Mouse (Mus musculus) Patski (cell line): ENCODE data around the gene Slc45a3. TPM values are rescaled to one million over a fixed set of nuclear protein-coding genes. Genes with fewer than 3 reads are reported as not detected.

ENCODE experiments used
- ATAC-seq: fragments of 100-300 bp; one replicate; pipeline ENCODE4 v1.8.0; 2021
- CTCF ChIA-PET: fragments of 350-600 bp; sonication (Branson Sonifier 250); formaldehyde crosslinking; loops from one replicate; lab custom pipeline; 2022; ENCODE audit warnings: inconsistent platforms; lab: Charles Lee
- POLR2A ChIA-PET: fragments of 350-600 bp; sonication (Branson Sonifier 250); formaldehyde crosslinking; loops from one replicate; lab custom pipeline; 2022; ENCODE audit warnings: antibody characterized with exemption, inconsistent platforms; lab: Charles Lee
- DNase-seq: peaks from one replicate; pipeline ENCODE4 v3.0.0-alpha.2; 2011; ENCODE audit warnings: low read depth, low spot score
- H3K27me3 ChIP-seq: fragments of 371-371 bp; one replicate; pipeline ENCODE4 v1.5.1; 2021
- CTCF ChIP-seq: fragments of 100-300 bp; IDR thresholded peaks from one replicate; pipeline ENCODE4 v1.5.1; 2021
- in situ Hi-C: fragments of 300-500 bp; cut with MboI; formaldehyde crosslinking; loops from 3 replicates; pipeline ENCODE4 v1.11.1; 2018; ENCODE audit warnings: low pct_unique_long_range_greater_than_20kb, mixed read lengths
- polyA plus RNA-seq: library from polyadenylated mRNA; unstranded; gene quantifications from one replicate; pipeline ENCODE4 v1.2.3, GENCODE M21; 2021

Slc45a3 gene
- 0.65 TPM for polyA plus RNA-seq

DNA sequence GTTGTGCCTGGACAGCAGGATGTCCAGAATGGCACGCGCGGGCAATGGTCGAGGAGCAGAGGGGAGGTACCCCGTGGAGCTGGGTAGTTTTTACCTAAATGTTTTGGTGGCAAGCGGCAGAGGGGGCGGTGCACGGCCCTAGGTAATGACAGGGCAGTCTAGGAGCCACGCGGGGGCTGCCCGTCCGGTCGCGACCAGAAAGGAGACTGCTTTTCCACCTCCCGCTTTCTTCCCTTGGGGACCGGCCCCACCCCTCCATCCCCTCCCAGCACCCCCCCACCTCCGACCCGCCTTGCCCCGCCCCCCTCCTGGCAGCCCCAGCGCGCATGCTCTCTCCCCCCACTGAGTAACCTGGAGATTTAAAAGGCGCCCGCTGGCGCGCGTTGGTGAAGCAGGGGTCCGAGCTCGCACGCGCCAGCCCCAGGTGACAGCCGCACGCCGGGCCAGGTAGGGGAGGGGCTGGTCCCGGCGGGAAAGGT lies at the start of gene Slc45a3:
Gene Slc45a3, plus strand, starts transcription at position 362 of the 479 bp plus-strand sequence.
- peaks cover 39% of the 10 kb centered on the region for H3K27me3 ChIP-seq
- ATAC-seq (peak; percentile 33), DNase-seq (no peak)
- ChIA-PET CTCF (no interaction called here), POLR2A (interaction anchor here (0.6 kb wide), 2 partner anchors 94 to 291 kb away, joined by 3 to 8 read pairs; no protein-coding TSS in a partner anchor)
- in situ Hi-C loops, result no loop called here
- no peak for TF ChIP-seq CTCF

DNA sequence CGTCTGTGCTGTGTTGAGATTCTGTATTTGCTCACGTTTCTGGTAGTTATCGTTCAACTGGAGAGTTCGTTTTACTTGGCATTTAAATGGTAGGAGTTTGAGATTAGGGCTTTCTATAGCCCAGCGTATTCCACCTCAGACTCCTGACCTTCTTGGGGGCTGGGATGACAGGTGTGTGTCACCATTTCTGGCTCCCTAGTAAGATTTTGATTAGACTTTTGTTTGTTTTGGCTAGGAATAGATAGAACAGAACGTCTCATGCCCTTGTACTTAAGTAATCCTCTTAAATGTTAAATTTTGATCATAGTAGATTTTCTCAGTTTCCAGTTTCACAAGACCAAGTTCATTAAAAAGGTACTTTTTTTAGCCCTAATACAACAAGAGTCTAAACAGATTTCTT lies 45.1 kb upstream of the Slc45a3 start:
- no peak for TF ChIP-seq CTCF
- ATAC-seq (no peak), DNase-seq (no peak)
- no peaks in the 10 kb centered on the region for H3K27me3 ChIP-seq
- ChIA-PET CTCF (no interaction called here), POLR2A (interaction anchor here (1.1 kb wide), 1 partner anchor 17 kb away, joined by 3 read pairs; no protein-coding TSS in a partner anchor)
- in situ Hi-C loops, result no loop called here

DNA sequence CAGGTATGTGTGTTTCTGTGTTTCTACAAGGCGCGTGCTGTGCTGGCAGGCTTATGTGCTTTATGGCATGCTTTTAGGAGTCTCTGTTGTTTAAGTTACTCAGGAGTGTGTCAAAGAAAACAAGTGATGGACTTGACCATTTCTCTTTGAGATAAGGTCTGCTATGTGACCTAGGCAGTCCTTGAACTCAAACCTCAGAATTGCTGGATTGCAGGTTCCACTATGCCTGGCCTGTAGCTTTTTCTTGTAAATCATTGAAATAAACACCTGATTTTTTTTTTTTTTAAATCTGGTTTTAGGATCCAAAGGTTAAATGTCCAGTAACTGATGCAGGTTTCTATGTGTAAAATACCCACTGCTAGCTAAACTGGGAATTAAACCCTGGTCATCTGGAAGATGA lies 43.7 kb upstream of the Slc45a3 start:
- ChIA-PET CTCF (no interaction called here), POLR2A (no interaction called here)
- no peaks in the 10 kb centered on the region for H3K27me3 ChIP-seq
- TF ChIP-seq CTCF, result no peak
- in situ Hi-C loops, result no loop called here
- ATAC-seq (no peak), DNase-seq (no peak)

DNA sequence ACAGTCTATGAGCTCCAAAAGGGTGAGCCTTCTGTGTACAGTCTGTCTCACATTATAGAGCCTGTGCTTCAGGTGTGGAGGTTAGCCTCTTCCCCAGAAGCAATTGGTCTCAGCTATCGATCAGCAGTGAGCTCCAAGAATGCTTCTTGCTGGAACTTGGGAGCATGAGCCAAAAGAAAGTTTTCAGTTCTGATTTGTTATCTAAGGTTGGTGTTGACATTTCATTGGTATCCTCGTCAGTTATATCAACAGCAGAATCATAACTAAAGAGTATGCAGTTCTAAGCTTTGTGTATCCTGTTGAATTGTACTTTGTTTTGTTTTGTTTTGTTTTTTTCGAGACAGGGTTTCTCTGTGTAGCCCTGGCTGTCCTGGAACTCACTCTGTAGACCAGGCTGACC lies 40.7 kb upstream of the Slc45a3 start:
- in situ Hi-C loops, result no loop called here
- H3K27me3 ChIP-seq, result no peaks in the 10 kb centered on the region
- no peak for DNase-seq
- ChIA-PET POLR2A (interaction anchor here (0.6 kb wide), 1 partner anchor 51 kb away, joined by 3 read pairs; no protein-coding TSS in a partner anchor), CTCF (no interaction called here)
- no peak for TF ChIP-seq CTCF
- no peak for ATAC-seq

DNA sequence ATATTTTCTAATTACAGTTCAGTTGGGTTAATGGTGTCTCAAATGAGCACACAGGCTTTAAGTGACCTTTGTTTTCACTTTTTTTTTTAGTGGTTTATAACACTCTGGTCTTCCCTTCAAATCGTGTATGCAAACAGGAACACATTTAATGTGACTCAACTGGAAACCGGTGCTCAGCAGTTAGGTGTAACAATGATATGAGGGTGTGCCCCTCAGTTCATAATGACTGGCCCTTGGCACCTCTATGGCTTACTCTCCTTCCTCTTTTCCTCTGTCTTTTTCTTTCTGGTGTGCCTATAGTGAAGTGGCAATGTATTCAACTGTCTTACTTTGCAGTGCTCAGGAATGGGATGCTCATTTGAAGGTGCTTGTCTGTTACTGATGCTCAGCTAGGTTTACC lies 29.3 kb upstream of the Slc45a3 start:
- DNase-seq (no peak), ATAC-seq (no peak)
- ChIA-PET POLR2A (no interaction called here), CTCF (no interaction called here)
- no peak for TF ChIP-seq CTCF
- in situ Hi-C loops, result no loop called here
- no peaks in the 10 kb centered on the region for H3K27me3 ChIP-seq

DNA sequence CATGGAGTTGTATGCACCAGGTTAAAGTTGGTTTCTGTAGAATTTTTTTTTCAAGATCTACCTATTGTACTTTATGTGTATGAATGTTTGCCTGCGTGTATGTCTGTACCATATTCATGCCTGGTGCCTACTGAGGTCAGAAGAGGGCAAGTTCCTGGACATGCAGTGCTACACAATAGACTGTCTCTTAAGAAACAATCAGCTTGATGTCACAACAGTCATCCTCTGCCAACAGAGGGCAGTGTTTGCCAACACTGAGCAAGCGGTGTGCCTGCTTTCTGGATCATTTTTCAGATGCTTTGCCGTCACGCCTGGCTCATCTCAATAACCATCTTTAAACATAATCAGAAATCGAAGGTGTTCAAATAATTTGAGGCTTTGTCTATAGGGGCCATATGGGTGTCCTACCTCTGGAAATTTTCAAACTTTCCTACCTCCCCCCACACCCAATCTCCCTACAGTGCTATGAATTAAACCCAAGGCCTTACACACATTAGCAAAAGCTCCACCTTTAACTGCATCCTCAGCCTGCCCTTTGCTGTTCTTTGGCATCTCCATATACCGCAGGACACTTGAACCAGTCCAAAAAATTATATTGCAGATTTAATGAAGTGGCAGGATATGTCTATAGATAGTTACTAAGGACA lies 25.0 kb upstream of the Slc45a3 start:
- in situ Hi-C loops, result loop anchor here (5.0 kb wide), 1 partner anchor 40 kb away; no protein-coding TSS in a partner anchor
- ChIA-PET POLR2A (no interaction called here), CTCF (interaction anchor here (1.0 to 3.5 kb wide), 8 partner anchors 9 to 216 kb away, joined by 3 to 24 read pairs (median 3); no protein-coding TSS in a partner anchor)
- no peak for ATAC-seq
- no peaks in the 10 kb centered on the region for H3K27me3 ChIP-seq
- TF ChIP-seq CTCF, result peak; percentile 79
- no peak for DNase-seq

DNA sequence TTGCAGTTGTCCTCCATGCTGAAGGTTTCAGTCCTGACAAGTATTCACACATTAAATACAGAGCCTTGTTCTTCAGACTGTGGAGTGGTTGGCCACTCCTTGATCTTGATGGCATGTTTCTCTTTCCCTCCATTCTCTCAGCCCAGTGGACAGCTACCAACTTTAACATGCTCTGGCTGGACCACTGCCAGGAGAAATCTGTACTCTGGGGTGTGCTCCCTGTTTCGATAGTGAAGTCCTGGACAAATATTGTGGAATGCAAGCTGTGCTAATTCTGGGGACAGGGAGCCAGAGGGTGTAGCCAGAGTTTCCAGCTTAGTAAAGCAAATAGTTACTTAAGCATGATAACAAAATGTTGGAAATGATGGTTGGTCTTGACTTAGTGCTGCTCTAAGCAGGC lies 24.0 kb upstream of the Slc45a3 start:
- DNase-seq, result no peak
- ChIA-PET POLR2A (no interaction called here), CTCF (interaction anchor here (0.9 to 3.5 kb wide), 10 partner anchors 9 to 215 kb away, joined by 3 to 24 read pairs (median 3); no protein-coding TSS in a partner anchor)
- in situ Hi-C loops, result loop anchor here (5.0 kb wide), 1 partner anchor 38 kb away; no protein-coding TSS in a partner anchor
- no peaks in the 10 kb centered on the region for H3K27me3 ChIP-seq
- ATAC-seq, result no peak
- TF ChIP-seq CTCF, result no peak

DNA sequence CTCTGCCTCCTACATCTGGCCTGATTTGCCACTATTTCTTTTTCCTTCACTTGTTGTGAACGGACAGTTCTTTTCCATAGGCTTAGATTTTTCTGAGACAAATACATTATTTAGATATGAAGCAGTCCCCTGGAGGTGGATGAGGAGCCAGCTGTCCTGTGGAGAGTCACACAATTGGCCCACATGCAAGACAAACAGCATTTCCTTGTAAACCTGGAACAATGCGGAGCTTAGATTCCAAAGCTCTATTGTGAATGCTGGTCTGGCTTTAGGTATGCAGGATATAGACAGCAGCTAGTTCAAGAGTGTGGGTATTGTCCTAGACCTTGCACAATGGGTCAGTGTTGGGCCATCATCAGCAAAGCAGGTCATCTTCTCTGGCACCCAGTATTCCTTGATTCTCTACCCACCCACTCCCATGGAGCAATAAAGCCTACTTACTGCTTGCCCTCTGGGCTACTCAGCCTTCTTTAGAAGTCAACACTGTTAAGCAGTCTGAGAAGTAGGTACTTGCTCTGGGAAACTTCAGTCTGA lies 22.0 kb upstream of the Slc45a3 start:
- no peak for TF ChIP-seq CTCF
- ChIA-PET CTCF (interaction anchor here (0.8 to 1.6 kb wide), 4 partner anchors 11 to 54 kb away, joined by 3 to 6 read pairs (median 4); no protein-coding TSS in a partner anchor), POLR2A (no interaction called here)
- H3K27me3 ChIP-seq, result no peaks in the 10 kb centered on the region
- in situ Hi-C loops, result no loop called here
- ATAC-seq (no peak), DNase-seq (no peak)

DNA sequence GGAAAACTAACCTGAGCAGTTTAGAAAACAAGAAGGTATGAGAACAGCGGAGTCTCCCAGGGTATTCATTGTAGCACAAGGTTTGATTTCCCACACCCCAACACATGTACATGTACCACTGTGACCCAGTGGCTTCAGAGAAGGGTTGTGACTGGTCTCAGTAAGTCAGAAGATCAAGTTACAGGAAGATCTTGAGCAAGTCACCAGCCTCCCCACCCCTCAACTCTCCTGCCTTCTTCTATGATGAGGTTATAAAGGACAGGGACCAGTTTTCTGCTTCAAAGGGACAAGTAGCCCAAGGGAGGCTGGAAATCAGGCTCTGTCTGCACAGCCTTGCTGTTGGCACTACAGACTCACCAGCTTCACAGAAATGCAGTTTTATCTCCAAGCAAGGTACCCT lies 21.3 kb upstream of the Slc45a3 start:
- H3K27me3 ChIP-seq, result no peaks in the 10 kb centered on the region
- in situ Hi-C loops, result no loop called here
- TF ChIP-seq CTCF, result no peak
- DNase-seq, result no peak
- ChIA-PET POLR2A (no interaction called here), CTCF (interaction anchor here (0.8 to 1.6 kb wide), 3 partner anchors 12 to 40 kb away, joined by 3 to 6 read pairs (median 4); no protein-coding TSS in a partner anchor)
- no peak for ATAC-seq

DNA sequence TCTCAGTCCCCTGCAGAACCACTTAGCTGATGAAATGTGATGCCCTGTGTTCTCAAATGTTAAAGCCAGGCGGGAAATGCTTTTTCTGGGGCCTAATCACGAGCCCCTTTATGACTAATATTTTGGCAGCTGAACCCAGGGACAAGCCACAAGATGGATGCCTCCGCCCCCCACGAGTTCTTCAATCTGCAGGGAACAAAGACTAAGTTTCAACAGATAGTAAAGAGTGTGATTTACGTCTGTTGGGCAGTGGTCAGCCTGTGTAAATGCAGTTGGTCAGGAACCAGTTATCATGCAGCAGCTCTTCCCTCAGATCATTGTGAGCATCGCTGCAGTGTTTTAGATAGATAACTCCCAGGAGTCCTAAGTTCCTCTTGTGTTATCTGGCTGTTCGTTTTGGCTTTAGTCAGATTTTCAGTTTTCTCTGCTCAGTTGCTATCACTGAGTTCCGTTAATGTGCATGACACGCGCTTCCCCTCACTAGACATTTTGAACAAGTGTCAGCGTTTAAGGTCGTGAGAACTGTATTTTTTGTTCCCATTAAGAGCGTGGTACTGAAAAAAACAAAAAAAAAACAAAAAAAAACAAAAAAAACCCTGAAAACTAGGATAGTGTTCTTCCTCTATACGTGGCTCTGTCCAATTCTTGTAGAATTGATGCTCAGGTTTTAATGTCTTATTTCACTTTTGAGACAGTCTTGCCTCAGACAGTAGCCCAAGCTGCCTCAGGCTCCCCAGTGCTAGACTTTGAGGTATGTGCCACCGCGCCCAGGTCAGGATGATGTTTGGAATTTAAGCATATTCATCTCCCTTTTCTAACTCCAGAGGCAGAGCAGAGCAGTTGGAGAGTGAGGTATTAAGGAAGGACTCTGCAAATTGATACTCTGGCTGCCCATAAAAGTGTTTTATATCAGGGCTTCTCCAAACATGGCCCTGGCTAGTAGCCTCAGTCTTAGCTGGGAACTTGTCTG lies 19.9 kb upstream of the Slc45a3 start:
- ATAC-seq (no peak), DNase-seq (peak; percentile 44)
- POLR2A ChIA-PET, result interaction anchor here (0.7 kb wide), 1 partner anchor 649 kb away, joined by 6 read pairs; no protein-coding TSS in a partner anchor
- CTCF ChIA-PET, result interaction anchor here (0.7 kb wide), 1 partner anchor 178 kb away, joined by 3 read pairs; no protein-coding TSS in a partner anchor
- H3K27me3 ChIP-seq, result peaks cover 5% of the 10 kb centered on the region
- TF ChIP-seq CTCF, result no peak
- in situ Hi-C loops, result no loop called here
